Mouse (Mus musculus): ENCODE measurements around the gene Islr.
A peak's percentile ranks its signal among the peaks of the same experiment; 100 is the strongest.
"Not testable (repeated sequence)": the region's sequence is repeated elsewhere in the genome, so short reads cannot be mapped to it uniquely, and the experiment has no call there.

Gene Islr

GRCm38 (mm10) chr9:58203516-58204447, at the start of gene Islr, which contains the start of gene Islr2:
Gene Islr, minus strand, starts transcription at chr9:58204306.
Gene Islr2, minus strand, starts transcription at chr9:58204319.
- peak; percentile 86 for DNase-seq

- not testable (repeated sequence) for DNase-seq
Measured at GRCm38 (mm10) chr9:58253805-58254122, 49.7 kb upstream of the Islr start.

DNA sequence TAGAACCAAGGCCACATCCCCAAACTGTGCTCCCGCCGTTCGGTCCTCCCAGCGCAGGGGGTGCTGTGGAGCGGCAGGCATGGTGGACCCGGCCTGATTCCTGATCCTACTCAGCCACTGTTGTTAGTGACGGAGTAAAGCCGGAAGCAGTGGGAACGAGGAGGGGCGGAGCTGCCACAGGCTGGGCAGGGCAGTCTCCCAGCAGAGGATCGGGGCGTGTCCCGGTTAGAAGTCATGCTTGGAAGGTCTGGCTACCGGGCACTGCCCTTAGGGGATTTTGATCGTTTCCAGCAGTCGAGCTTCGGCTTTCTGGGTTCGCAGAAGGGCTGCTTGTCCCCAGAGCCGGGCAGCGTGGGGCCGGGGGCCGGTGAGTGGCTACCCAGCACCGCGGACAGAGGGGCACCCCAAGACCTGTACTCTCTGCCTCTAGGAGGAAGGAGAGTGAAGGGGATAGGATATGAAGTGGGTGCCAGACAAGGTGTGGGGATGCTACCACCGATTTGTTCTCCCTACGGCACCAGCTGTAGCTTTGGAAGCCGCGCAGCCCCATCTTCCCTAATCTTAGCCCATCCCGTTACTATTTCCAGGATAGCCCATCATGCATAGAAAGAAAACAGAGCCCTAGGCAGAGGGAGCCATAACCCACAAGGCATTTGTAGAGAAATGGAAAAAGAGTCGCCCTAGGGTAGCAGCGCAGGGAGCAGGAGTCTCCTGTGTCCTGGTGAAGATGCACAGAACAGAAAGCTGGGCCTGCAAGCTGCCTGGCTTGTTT, 49.1 kb upstream of the Islr start, which contains the start of gene Stoml1:
Stoml1 (plus strand) TSS at position 132 of the 772 bp plus-strand sequence.
- DNase-seq, result peak; percentile 97

DNA sequence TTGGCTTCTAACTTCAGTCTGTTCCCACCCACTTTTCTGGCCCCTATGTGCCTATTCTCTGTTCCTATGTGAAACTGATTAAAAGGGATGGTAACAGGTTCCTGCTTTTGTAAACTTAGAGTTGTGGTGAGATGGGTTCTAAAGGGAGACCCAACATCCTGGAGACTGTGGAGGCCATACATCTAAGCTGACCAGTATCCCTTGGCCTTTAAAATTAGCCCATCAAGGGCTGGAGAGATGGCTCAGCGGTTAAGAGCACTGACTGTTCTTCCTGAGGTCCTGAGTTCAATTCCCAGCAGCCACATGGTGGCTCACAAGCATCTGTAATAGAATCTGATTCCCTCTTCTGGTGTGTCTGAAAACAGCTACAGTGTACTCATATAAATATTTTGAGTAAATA, 46.6 kb upstream of the Islr start:
- not testable (repeated sequence) for DNase-seq

- no peak for DNase-seq
Measured at GRCm38 (mm10) chr9:58250322-58250721, 46.2 kb upstream of the Islr start.

- peak; percentile 67 for DNase-seq
Measured at GRCm38 (mm10) chr9:58249592-58250192, 45.6 kb upstream of the Islr start, which contains the start of gene Pml. Gene Pml, minus strand, starts transcription at chr9:58249786.

DNA sequence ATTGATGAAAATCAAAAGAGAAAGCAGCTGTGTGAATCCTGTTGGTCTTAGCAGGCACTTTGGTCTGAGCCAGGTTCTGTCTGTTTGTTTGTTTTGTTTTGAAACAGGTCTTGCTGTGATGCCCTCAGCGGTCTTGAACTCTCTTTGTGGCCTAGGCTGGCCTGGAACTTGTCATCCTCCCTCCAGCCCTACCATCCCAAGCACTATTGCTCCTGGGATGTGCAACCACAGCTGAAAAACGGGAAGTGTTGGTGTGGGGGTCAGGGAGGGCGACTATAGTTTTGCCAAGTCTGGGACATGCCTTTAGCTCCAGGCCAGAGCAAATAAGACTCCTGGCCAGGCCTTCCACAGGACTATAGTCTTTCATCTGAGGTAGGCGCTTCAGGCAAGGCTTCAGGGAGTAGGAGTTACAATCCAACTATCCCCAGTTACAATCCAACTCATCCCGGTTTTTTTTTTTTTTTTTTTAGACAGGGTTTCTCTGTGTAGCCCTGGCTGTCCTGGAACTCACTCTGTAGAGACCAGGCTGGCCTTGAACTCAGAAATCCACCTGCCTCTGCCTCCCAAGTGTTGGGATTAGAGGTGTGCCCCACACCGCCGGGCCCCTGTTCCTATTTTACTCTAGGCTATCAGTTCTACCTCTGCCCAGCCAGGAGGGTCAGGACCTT, 44.8 kb upstream of the Islr start:
- no peak for DNase-seq

- peak; percentile 90 for DNase-seq
Measured at GRCm38 (mm10) chr9:58247064-58247759, 43.1 kb upstream of the Islr start.

GRCm38 (mm10) chr9:58246083-58246591, 42.0 kb upstream of the Islr start:
- DNase-seq, result no peak

DNA sequence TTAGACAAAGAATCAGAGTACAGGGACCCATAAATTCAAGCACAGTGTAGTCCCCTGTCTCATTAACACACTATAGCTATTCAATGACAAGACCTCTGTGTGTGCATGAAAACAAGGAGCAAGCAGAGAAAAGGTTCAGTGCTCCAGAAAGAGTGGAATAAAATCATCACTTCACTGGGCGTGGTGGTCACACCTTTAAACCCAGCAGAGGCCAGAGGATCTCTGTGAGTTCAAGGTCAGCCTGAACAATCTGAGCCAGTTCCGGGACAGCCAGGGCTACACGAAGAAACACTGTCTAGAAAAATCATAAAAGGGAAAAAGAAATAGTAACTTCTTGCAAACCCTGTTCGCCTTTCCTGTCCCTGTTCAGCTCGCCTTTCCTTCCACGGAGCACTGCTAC, 39.6 kb upstream of the Islr start:
- DNase-seq, result no peak

- DNase-seq, result no peak
Measured at GRCm38 (mm10) chr9:58242696-58243095, 38.6 kb upstream of the Islr start.

DNA sequence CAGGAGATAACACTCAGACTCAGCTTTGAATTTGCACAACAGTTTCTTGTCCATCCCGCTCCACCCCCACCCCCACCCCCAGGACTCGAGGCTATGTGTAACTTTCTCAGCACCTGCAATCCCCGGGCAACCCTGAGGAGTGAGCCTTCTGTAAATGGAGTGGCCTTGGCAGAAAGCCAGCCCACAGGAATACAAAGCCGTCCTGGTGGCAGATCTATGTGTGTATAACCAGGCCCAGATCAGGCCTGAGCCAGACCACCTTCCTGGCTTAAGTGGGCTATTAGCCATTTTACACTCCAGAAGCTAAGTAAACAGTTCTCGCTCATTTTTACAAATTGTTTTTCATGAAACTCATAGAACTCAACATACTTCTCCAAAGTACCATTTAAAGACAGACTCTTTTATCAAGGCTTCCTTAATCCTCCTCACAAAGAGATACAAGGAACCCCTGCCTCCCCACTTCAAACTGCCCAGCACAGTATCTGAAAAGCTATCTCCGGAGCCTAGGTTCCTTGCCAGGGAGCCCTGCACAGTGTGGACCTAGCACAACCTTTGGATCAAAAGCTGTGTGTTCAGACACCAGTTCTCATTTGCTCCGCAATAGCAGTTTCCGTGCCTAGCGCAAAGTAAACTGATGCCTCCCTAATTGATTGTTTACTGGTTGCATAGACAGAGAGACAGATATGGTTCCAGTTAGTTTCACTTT, 37.8 kb upstream of the Islr start:
- peak; percentile 58 for DNase-seq

- DNase-seq, result no peak
Measured at GRCm38 (mm10) chr9:58234502-58235015, 30.5 kb upstream of the Islr start.

- DNase-seq, result no peak
Measured at GRCm38 (mm10) chr9:58232374-58232773, 28.3 kb upstream of the Islr start.

DNA sequence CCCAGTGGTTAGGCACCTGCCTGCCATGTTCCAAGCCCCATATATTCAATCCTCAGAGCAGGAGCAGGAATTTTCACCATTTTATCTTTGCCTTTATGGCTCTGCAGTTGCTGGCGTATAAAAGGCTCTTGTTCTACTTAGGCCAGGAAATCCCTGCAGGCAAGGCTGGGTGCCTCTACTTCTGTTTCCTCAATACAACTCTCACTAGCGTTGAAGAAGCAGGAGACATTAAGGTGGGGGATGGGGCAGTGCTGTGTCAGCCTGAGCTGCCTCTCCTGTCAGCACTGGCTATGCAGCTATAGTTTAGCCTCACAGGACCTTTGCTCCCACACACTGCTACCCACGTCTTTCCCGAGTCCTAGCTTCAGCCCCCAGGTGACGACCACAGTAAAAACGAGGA, 27.6 kb upstream of the Islr start:
- DNase-seq, result no peak

GRCm38 (mm10) chr9:58228777-58229466, 24.8 kb upstream of the Islr start:
- DNase-seq, result no peak

DNA sequence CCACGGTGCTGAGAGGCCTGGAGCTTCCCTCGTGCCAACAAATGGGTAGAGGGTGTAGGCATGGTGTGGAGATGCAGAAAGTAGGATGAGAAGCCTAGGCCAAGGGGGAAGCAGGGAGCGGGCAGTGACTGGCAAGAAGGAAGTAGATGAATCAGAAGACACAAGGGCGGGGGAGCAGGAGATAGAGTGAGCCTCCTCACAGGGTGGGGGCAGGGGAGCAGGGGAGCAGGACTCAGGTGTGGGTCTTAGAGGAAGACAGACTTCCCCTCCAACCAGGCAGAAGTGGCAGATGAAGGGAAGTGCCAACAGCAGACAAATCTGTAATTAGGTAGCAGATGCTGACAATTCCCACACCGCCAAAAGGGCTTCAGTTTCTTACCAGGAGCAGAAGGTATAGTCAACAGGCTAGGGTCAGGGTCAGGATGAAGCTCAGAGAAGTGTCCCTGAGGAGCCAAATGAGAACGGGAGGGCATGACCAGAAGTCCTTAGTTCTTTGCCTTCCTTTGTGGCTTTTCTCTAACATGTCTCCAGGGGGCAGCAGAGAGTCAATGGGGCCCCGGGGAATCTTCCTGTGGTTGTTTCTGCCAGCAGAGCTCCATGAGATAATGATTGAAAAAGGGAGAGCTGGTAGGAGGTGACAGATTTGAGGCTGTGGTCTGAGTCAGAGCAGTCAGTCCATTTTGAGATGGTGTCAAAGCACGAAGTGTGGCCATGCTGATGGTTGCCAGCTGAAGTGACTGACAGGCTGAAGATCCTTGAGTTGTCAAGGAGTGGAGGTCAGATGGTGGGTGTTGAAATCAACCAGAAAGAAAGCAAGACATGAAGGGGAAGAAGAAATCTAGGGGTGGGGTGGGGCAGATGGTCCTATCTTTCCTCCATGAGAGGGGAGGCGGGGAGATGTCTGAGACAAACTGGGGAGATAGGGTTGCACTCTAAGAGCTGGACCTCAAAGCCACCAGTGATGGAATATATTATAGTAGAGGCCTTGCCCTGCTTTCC, 22.1 kb upstream of the Islr start:
- peak; percentile 76 for DNase-seq

DNA sequence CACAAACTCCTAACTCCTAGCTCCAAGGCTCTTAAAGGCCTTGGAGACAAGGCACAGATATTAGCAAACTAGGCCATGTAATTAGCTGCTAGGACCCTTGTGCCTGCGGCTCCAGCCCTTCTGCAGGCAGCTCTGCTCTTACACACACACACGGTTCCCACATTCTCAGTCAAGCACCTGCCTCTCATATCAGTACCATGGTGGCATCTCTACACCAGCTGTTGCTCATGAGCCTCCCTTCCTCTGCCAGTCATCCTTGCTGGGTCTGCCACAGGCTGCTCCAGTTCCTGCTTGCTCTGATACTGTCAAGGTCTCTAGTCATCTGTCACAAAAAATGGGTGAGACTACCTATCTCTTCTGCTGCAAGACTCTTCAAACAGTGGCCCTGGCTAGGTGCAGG, 20.2 kb upstream of the Islr start:
- DNase-seq, result no peak
